Mouse (Mus musculus) layer of hippocampus, postnatal 25 days (tissue): ENCODE measurements around the gene Rsph10b. TPM values are rescaled to one million over a fixed set of nuclear protein-coding genes. Genes with fewer than 3 reads are reported as not detected.
"Not testable (repeated sequence)": the region's sequence is repeated elsewhere in the genome, so short reads cannot be mapped to it uniquely, and the experiment has no call there.

Experiments used
- DNase-seq, 2 experiments: peaks; one replicate each; pipeline ENCODE4 v3.0.0; 2022; ENCODE audit warnings: mixed read lengths in 2 of 2, low spot score in 1 of 2; ENCODE audit errors: extremely low spot score in 1 of 2
- total RNA-seq, 2 experiments: library from RNA; stranded (reverse); gene quantifications; 2 replicates each; pipeline ENCODE4 v1.2.3; 2021

Gene Rsph10b
- total RNA-seq, 2 experiments from 2014 or later = 2.4 TPM

DNA sequence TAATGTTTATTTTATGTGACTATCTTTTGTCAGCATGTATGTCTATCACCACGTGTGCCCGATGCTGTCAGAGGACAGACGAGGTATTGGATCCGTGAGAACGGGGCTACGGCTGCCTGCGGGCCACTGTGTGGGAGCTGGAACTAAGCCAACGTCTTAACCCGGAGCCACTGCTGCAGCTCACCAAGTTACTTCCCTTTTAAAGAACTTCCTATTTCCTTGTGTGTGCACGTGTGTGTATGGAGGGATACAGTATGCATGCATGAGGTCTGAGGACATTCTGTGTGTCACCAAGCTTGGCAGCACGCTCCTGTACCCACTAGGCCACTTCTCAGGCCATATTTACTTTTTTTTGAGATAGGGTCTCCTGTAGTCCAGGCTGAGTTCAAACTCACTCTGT is 57.3 kb downstream of the Rsph10b start:
- no peak for DNase-seq

DNA sequence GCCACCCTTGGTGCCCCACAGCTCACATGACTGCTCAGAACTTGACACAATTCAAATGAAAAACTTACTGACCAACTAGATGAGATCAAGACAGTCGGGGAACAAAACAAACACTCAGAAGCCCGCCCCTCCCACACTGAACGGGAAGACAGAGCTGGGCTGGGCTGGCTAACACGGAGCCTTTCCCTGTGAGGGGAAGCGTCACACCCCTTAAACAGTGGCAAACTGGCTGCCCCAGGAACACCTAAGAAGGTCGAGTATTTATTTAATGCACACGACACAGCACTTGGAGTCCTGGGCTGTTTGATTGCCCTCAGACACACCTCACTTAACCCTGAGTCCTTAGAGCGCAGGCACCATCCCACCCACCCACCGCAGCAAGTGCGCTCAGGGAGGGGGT is 59.8 kb downstream of the Rsph10b start:
- no peak for DNase-seq

DNA sequence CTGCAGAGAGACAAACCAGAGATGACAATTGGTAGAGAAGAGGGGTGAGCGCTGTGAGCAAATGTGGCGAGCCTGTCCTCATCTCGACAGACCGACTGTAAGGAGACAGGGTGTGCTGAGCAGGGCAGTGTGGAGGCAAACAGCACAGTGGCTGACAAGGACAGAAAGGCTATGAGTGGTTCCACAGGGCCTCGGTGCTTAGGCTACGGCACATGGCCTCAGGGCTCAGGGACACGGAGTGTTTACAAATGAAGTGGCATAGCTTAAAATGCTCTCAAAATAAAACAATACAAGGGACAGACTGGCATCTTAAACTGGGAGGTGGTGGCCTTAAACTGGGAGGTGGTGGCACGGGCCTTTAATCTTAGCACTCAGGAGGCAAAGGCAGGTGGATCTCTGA is 60.4 kb downstream of the Rsph10b start:
- no peak for DNase-seq

DNA sequence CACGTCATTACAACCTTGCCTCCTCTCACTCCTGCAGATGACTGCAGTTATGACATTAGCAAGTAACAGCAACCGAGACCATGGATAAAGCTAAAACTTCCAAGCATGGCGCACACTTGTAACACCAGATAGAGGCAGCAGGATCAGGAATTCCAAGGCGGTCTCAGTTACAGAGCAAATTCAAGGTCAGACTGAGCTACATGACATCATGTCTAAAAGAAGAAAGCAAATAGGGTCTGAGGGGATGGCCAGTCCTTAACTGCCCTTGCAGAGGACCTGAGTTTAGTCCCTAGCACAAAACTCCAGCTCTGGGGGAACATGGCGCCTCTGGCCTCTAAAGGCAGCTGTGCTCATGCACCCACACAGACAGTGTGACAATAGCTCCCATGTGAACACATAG is 61.0 kb downstream of the Rsph10b start:
- no peak for DNase-seq

DNA sequence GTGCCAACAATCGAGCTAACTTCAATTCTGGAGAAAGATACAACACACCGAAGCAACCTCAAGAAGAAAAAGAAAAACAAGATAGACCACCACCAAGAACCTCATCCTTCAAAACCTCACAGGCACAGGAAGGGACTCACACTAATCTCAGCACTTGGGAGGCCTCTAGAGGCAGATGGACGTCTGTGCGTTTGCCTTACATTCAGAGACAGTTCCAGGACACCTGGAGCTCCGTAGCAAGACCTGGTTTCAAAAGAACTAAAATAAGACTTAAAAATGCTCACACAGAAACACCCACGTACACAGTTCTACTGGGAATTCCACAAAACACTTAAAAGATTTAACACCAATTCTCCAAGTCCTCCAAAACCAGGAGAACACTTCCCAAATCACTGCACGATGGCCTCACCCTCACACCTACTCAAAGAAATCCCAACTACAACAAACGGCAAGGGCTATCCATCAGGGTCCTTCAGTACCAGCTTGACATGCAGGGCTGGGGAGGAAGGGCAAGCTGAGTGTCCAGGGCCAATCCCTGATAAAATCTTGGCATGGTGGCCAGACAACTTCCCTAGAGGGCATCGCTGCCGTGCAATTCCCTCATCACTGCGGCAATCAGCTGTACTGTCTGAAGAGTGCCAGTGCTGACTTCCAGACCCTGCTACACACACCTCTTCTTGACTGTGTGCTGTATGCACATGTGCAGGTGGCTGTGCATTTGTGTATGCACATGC is 62.0 kb downstream of the Rsph10b start:
- no peak for DNase-seq

DNA sequence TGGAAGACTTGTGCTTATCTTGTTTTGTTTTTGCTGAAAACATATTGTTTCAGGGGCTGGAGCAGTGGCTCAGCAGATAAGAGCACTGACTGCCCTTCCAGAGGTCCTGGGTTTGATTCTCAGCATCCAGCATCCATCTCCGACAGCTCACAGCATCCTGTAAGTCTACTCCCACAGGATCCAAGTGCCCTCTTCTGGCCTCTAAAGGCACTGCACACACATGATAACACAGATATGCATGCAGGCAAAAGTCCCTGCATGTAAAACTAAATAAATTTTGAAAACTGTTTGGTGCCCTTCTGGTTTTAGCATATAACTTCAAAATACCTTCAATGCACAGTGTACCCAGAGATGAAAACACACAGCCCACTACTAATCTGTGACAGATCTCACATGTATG is 66.6 kb downstream of the Rsph10b start:
- DNase-seq = no peak

DNA sequence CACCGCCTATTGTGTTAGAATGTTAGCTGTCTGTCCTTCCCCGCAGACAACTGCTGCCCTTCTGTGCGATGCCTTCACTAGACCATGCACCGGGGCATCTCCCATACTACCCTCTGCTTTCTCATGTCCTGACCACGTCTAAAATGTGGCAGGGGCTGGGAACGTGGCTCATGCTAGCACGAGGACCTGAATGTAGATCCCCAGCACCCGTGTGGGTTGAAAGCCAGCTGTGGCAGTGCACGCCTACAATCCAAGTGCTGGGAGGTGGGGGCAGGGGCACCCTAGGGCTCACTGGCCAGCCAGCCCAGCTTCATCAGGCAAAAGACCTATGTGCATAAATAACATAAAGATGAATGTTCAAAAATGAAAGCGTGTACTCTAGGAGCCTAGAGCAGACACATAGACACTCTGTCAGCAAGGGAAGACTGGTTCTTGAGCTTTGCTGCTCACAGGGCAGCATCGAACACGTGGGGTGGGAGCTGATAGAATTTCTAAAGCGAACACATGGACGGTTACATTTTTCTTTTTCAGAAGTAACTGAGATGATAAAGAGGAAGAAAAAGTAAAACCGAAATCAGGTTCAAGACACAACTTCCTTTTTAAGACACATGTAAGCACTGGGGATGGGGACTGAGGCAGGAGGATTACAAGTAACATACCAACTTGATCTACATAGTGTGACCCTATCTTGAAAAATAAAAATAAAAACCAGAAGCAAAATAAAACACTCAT is 69.8 kb downstream of the Rsph10b start:
- DNase-seq = no peak

DNA sequence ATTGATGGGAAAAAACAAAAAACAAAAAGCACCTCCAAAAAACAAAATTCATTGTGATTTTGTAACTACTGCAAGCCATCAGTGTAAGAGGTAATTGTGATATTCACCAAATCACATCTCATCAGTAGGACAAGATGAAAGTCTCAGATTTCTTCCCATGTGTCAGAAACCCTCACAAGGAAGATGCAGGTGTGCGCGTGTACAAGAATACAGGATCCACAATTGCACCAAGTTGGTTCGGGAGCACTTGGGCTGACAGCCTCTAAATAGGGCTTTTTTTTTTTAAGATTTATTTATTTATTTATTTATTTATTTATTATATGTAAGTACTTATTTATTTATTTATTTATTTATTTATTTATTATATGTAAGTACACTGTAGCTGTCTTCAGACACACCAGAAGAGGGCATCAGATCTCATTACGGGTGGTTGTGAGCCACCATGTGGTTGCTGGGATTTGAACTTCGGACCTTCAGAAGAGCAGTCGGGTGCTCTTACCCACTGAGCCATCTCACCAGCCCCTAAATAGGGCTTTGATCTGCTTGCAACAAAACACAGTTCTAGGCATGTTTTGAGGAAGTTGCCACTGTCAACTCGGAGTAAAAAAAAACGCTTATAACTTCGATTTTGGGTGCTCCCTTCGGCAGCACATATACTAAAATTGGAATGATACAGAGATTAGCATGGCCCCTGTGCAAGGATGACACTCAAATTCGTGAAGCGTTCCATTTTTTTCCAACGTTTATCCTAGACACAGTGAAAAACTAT is 80.7 kb downstream of the Rsph10b start:
- not testable (repeated sequence) for DNase-seq

DNA sequence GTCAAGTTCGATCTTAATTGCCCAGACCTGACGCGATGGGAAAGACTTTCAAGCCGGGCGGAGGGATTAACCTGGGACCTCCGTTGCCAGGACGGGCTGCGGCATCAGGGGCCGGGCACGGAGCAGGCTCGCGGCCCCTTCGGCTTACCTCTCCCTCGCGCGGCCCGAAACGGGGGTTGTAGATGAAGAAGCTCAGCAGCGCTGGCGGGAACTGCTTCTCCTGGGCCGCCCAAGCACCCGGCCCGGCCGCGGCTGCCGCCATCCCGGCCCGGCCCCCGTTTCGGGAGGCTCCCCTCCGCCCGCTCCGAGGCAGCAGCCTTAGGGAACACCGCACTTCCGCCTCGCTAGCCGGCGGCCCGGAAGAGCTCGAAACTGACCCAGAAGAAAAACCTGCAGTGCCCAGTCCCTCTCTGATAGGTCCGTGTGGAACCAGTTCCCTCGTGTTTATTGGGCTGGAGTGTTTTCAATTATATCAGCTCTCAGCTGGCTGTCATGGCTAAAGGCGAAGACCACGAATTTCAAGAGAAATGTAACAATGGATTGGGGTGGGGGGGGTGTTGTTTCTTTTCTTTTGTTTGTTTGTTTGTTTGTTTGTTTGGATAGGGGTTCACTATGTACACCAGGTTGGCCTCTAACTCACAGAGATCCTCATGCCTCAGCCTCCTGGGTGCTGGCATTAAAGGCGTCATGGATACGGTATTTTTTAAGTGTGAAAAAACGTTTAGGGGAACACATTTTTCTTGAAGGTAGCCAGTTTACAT is 81.9 kb downstream of the Rsph10b start, which contains the start of gene Ccz1:
Gene Ccz1 (minus strand): TSS at position 327 of the 761 bp plus-strand sequence.
- DNase-seq = peak; percentile 58 to 61

DNA sequence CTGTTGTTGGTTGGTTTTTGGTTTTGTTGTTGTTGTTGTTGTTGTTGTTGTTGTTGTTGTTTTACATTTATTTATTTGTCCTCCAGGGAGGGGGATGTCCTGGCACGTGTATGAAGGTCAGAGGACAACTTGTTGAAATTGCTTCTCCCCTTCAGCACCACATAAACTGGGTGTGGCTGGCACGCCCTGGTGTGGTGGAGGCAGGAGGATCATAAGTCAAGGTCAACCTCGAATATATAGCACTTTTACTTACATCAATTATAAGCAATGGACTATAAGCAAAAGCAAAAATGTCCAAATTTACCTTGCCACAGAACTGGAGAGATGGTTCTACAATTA is 82.4 kb downstream of the Rsph10b start:
- DNase-seq = no peak

DNA sequence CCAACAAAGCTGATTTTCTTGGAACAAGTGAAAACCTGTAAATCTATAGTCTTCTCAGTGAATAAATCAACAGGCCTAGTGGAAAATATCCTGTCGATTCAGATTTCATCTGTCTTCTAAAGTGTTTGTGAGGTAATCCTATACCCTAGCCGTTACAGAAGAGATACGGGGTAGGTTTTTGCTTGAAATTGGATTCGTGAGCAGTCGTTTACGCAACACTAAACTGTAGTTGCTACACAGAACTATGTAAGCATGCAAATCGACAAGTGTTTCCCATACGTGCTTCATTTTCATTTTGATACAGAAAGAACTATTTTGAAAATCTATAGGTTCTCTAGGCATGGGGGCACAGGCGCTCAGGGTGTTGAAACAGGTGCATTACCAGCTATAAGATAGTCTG is 83.0 kb downstream of the Rsph10b start:
- no peak for DNase-seq

DNA sequence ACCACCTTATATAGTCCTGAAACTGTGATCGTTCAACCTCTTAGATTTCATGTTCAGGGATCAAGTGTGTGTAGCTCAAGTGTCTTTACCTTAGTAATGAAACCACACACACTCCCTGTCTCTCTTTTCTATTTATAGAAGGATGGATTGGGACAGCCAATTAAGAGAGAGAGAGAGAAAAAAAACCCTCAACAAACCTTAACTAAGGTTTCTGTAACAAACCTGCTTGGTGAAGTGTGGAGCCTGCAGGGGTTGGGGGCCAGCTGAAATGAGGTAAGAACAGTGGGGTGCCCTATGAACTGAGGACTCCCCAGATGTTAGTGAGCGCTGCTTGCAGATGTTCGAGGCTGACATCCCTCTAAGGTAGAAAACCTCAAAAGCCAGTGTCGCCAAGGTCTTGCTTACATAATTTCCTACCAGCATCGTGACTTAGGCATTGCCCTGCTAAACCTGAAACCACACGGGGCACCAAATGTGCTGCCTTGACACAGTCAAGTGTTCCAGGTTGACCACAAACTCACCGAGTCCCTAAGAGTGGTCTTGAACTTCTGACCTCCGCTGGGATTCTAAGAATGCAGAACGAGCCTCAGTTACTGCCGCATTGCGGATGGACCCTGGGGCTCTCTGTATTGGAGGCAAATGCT is 93.9 kb downstream of the Rsph10b start, which contains the start of gene Ocm:
Gene Ocm (minus strand): TSS at position 51 of the 644 bp plus-strand sequence.
- no peak for DNase-seq

DNA sequence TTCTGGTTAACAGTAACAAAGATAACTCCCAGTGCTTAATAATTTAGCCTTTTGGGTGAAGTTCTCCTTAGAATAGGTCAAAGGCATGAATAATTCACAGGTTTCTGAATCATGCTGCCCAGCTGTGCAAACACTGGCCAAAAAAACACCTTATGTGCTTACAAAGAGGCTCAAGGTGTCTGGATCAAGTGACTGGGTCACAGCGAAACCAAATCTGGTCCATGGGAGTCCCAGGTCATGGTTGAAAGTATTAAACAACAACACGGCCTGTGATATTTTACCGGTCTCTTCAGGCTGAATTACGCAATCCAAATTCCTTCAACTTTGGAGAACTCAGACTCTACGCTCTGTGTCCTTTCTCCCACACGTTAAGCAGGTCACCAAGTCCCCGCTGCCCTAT is 99.7 kb downstream of the Rsph10b start:
- no peak for DNase-seq

DNA sequence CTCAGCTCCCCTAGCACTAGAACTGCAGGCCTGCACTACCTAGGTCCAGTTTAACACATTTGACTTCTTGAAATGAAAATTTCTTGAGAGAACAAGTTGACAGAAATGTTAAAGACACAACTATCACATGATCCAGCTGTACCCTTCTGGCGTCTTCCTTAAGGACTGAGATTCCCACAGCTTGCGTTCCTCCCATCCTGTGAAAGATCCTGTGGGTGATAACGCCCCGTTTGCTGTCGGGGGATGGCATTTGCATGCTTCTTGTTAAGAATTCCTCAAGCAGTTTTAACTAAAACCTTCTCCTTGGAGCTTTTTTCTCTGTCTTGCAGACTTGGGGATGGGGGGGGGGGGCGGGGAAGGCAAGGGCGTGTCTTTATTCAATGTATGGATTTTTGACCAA is 101.7 kb downstream of the Rsph10b start:
- no peak for DNase-seq

Other genes with a start within 250 kb of the Rsph10b start
- gene Usp42, start 200.8 kb upstream of the Rsph10b start, total RNA-seq = 10 to 100 TPM; 17.0 to 26.5 TPM
- gene Eif2ak1, start 115.2 kb upstream of the Rsph10b start, total RNA-seq = 10 to 100 TPM; 41.3 to 41.7 TPM
- under 1 TPM in 1 of 2 experiments, not detected in 1; 0.15 TPM for gene Ankrd61, start 35.4 kb upstream of the Rsph10b start, total RNA-seq
- 10 to 100 TPM; 31.3 to 31.4 TPM for gene Aimp2, start 23.2 kb upstream of the Rsph10b start, total RNA-seq
- gene Pms2, start 23.1 kb upstream of the Rsph10b start, total RNA-seq = 10 to 100 TPM; 11.4 to 16.3 TPM
- gene Gm42421, start 4.9 kb upstream of the Rsph10b start, total RNA-seq = 1 to 10 TPM in 1 of 2 experiments, under 1 TPM in 1; 0.64 to 3.7 TPM
- 10 to 100 TPM; 35.2 to 38.2 TPM for gene Ccz1, start 81.8 kb downstream of the Rsph10b start, total RNA-seq
- gene Ocm, start 93.6 kb downstream of the Rsph10b start, total RNA-seq = not detected
- 10 to 100 TPM; 92.3 to 94.2 TPM for gene Lmtk2, start 167.4 kb downstream of the Rsph10b start, total RNA-seq